In the genomic region with DNA sequence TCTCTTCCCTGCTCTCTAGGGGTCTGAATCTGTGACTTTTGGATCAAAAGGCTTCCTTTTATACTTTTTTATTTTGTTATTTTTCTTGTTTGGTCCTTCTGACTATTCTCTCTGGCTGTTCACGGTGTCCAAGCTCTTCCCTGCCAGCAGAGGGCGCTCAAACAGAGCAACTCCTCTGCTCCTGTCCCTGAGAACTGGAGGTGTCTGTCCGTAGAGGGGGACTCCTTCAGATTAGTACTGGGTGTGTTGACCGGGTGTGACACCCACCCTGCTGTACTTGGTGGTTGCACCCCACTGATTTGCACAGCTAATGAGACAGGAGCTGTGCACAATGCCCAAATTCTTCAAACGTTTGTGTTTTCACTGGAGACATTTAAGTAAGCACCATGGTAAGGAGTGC, we compare ENCODE assay signal across 8 mouse cellular contexts. TPM values are rescaled to one million over a fixed set of nuclear protein-coding genes. Genes with fewer than 3 reads are reported as not detected.
DNase-seq lines count a peak whose midpoint lies in the region; ATAC-seq and TF ChIP-seq lines count a peak whose summit lies in the region.

No protein-coding gene starts in this region.

- intact Hi-C loops in heart, postnatal 10 days (cut with DNase I): loop anchor here (2.0 kb wide), 1 partner anchor 114 kb away; no protein-coding TSS in a partner anchor

- ATAC-seq in lung, postnatal 0 days: no peak

- H3ac ChIP-seq in C2C12 (ENCODE audit: control insufficient read depth, insufficient read length, low read depth): no peak overlapping the region

- H3K4me3 ChIP-seq in C2C12 (ENCODE audit: insufficient read depth, poor library complexity, severe bottlenecking): no peak overlapping the region
- H3K4me3 ChIP-seq in lung, postnatal 0 days (ENCODE audit: low read depth, low read length): no peak overlapping the region

- no peak overlapping the region for H3K9ac ChIP-seq in lung, postnatal 0 days (replicated peaks; ENCODE audit: low read depth)

- no peaks in the 10 kb centered on the region for H3K79me2 ChIP-seq in C2C12 (ENCODE audit: control insufficient read depth, insufficient read depth)

- peaks cover 17% of the 10 kb centered on the region for H3K27me3 ChIP-seq in C2C12 (ENCODE audit: control insufficient read depth, insufficient read depth, insufficient read length)
- no peaks in the 10 kb centered on the region for H3K27me3 ChIP-seq in lung, postnatal 0 days (replicated peaks; ENCODE audit: insufficient read depth, low read length)

- TF ChIP-seq CTCF in C2C12 (IDR thresholded peaks at IDR 0.05; ENCODE audit: control insufficient read depth, insufficient read depth, insufficient read length): peak; percentile 38
- TF ChIP-seq CTCF in lung, postnatal 0 days (IDR thresholded peaks at IDR 0.05): peak; percentile 91

- WGBS in lung, postnatal 0 days: 9% methylated on average over 5 of the region's 5 CpGs

- no peak for TF ChIP-seq EP300 in lung, postnatal 0 days (IDR thresholded peaks at IDR 0.05)

- H3K27ac ChIP-seq in lung, postnatal 0 days (ENCODE audit: low read length): no peak overlapping the region

- H3K9me3 ChIP-seq in lung, postnatal 0 days (ENCODE audit: low read length): no peaks in the 10 kb centered on the region

- H3K4me2 ChIP-seq in lung, postnatal 0 days (replicated peaks; ENCODE audit: low read depth, low read length): 0 out of 2 replicates have a peak overlapping the region, but pooled peaks have one; percentile 8

- no peaks in the 10 kb centered on the region for H3K79me3 ChIP-seq in C2C12 (ENCODE audit: low read depth)

- DNase-seq in heart, postnatal 10 days: peak; percentile 72 to 81
- no peak for DNase-seq in heart, adult 11 months
- peak; percentile 79 for DNase-seq in adipocyte (ENCODE audit: low spot score)
- peak; percentile 59 for DNase-seq in embryo, embryonic 11.5 days (ENCODE audit: low read depth, low spot score)
- DNase-seq in kidney, postnatal 25 days: peak; percentile 70 to 75
- peak; percentile 88 for DNase-seq in lung, postnatal 0 days (ENCODE audit: low spot score)
- DNase-seq in spleen, postnatal 36 days (ENCODE audit: low spot score in 2 of 2): peak; percentile 55 to 64

- no peaks in the 10 kb centered on the region; the same call in 1 of the 2 replicates for H3K4me1 ChIP-seq in lung, postnatal 0 days (ENCODE audit: insufficient read depth, low read depth, low read length)

- H3K36me3 ChIP-seq in C2C12 (ENCODE audit: control insufficient read depth, insufficient read depth): no peaks in the 10 kb centered on the region
- H3K36me3 ChIP-seq in lung, postnatal 0 days (ENCODE audit: insufficient read depth, low read length): no peaks in the 10 kb centered on the region

TF ChIP-seq in C2C12, 6 proteins besides CTCF, POLR2A, EP300 and RAD21:
- TF ChIP-seq MYOG (IDR thresholded peaks at IDR 0.05; ENCODE audit: control insufficient read depth, extremely low read depth, insufficient read length) (no peak), FOSL1 (IDR thresholded peaks at IDR 0.05; ENCODE audit: insufficient read depth, low read length, poor library complexity, severe bottlenecking) (no peak), MYOD1 (IDR thresholded peaks at IDR 0.05; ENCODE audit: control insufficient read depth, insufficient read length, low read depth) (no peak), CEBPB (IDR thresholded peaks at IDR 0.05; ENCODE audit: low read depth) (no peak), MAX (IDR thresholded peaks at IDR 0.05) (no peak), USF1 (IDR thresholded peaks at IDR 0.05; ENCODE audit: low read depth) (no peak)

RNA-seq across cellular contexts. Expression of a gene that starts 2.7 kb away (rescaled TPM):
- 10 to 100 TPM; 38.5 to 40.4 TPM for total RNA-seq in heart, postnatal 10 days (2021)
- 0.97 TPM for polyA plus RNA-seq in C2C12 (2012; fragmentation: generic; extraction: Trizol)
- 9.7 and 10.8 TPM in 2 replicates for polyA plus RNA-seq in lung, postnatal 0 days (2015; fragmentation: Nextera tagmentation; extraction: Ambion mirVana)
